Mouse (Mus musculus) urinary bladder, postnatal 14 days (tissue): ENCODE results near the gene P4ha1.
"Not testable (repeated sequence)": the region's sequence is repeated elsewhere in the genome, so short reads cannot be mapped to it uniquely, and the experiment has no call there.

ENCODE experiments used
- DNase-seq: peaks from one replicate; pipeline ENCODE4 v3.0.0; 2021; ENCODE audit warnings: low spot score

Gene P4ha1

DNA sequence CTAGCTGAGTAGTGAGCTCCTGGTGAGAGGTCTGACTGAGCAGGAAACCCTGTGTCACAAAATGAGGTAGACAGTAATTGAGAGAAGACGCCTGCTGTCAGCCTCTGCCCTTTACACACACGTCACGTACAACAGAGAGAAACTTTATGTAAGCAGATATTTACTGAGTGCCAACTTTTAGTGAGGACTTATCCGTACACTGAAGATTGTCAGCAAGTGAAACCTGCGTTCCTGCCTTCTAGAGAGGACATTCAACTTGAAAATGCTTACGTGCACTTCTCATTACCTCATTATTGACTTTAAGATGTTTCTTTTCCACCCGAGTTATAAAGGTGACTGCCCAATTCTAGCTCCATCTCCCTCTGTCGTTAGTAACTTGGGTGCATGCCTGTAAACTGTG lies 45.6 kb downstream of the P4ha1 start:
- no peak for DNase-seq

DNA sequence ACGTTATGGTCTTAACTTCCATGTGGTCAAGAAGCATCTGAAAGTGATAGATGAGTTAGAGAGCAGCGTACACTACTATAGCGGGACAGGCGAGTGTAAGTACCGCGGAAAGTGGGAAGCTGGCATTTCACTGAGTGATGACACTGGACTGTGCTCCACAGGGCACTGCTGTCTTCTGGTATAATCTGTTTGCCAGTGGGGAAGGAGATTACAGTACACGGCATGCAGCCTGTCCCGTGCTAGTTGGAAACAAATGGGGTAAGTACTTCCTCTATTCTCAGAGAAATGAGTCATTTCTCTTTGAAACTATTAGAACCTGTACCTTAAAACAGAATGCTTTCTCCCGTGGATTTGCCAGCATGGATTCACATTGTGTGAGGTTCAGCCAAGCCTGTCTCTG lies 46.3 kb downstream of the P4ha1 start:
- DNase-seq: no peak

DNA sequence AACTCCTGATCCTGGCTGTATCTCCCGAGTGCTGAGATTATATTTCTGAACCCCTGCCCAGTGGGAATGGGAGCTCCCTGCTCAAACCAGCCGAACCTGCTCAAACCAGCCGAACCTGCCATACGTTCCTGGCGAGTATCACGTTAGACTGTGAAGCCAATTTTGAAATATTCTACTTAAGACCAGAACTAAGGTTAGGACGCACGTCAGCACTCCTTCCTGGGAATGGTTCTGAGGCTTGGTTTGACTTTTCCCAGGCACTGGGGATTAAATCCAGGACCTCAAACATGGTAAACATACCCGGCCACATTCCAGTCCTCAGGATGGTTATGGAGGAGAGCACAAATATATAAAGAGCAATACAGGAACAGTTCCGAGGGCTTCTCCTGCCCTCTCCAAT lies 54.8 kb downstream of the P4ha1 start:
- DNase-seq: peak; percentile 55

DNA sequence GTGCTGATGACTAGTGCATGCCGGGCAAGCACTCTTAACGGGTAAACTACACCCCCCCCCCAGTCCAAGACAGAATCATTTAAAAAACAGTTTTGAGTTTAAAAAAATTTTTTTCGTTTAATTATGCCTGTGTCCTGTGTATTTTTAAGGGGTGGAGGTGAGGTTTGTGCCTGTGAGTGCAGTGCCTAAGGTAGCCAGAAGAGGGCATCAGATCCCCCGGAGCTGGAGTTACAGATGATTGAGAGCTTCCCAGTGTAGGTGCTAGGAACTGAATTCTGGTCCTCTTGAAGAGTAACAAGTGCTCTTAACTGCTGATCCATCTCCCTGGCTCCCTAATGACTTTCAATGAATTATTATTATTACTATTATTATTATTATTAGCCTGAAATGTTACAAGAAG lies 55.6 kb downstream of the P4ha1 start:
- no peak for DNase-seq

DNA sequence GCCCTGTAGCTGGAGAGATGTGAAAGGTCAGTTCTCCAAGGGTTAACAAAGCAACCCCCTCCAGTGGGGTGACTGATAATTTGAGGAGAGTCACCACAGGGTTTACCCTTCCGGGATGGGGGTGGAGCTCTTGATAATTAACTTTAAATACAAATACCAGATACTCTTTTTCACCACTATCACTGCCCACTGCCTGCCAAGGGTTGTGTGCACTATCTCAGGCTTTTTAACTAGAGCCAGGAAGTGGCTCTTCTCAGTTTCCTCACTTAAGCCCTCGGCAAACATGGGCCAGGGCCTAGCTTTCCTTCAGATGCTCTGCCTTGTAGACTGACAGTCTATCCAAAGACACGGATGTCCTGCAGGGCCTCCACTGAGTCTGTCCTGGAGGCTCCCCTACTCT lies 56.8 kb downstream of the P4ha1 start:
- no peak for DNase-seq

DNA sequence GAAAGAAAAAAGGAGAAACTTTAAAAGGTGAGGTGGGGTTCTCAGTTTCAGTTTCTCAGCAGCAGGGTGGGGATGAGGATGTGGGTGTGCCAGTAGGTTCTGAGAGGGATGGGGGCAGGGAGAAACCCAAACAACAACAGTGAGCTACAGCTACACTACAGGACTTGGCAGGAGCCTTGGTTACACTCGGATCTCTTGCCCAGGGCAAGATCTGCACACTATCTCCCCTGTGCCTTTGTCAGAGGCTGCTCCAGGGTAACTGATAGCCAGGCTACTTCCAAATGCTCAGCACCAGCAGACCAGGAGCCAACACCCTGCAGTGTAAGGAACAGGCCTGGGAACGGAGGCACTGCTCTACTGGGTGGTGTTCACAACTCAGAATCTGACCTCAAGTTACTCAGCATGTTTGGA lies 57.3 kb downstream of the P4ha1 start:
- no peak for DNase-seq

DNA sequence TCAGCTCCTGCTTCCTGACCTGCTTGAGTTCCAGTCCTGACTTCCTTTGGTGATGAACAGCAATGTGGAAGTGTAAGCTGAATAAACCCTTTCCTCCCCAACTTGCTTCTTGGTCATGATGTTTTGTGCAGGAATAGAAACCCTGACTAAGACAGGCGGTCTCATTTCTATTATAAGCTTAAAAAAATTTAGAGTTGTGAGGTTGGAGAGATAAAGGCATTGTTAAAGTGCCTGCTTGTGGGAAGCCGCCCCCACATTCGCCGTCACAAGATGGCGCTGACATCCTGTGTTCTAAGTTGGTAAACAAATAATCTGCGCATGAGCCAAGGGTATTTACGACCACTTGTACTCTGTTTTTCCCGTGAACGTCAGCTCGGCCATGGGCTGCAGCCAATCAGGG lies 58.5 kb downstream of the P4ha1 start:
- not testable (repeated sequence) for DNase-seq

DNA sequence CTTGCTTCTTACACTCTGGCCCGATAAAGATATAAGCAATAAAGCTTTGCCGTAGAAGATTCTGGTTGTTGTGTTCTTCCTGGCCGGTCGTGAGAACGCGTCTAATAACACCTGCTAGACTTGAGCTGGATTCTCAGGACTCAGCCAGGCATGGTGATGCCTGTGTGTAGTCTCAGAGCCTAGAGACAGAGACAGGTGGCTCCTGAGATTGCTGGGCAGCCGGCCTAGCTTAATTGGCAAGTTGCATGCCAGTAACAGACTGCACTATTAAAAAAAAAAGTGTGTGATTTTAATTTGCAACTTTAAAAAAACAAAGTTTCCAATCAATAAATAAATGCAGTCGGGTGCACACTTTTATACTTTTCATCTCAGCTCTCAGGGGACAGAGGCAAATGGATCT lies 63.9 kb downstream of the P4ha1 start:
- no peak for DNase-seq

DNA sequence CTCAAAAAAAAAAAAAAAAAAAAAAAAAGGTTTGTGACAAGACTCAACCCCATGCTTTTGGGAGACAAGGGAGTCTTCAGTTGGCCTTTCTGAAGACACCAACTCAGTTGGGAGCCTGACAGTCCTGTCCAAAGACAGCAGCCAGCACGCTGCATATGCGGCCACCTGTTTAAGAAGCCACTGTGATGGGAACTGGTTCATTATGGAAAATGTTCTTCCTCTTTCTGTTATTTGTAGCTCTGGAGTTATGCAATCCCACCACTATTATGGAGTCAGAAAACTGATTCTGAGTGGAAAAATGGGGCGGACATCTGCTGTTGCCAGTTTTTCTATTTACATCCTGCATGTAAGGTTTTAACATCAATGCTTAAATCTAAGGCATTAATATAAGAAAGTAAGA lies 66.6 kb downstream of the P4ha1 start:
- DNase-seq: no peak

DNA sequence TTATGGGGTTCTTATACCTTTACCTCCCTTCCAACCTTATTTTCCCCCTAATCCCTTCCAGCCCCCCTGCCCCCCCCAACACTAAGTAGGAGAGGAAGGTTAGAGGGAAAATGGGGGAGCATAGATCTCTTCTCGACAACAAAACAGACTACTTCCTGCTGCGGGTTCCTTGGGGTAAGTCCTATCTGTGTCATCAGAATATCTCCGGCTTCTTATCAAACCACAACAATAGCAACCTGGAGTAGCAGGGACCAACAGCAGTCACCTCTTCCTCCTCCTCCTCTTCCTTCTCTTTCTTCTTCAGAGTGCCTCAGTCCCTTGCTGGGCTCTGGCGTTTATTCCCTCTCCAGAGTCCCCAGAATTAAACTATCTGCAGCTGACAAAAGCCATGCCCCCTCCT lies 68.8 kb downstream of the P4ha1 start:
- DNase-seq: no peak

DNA sequence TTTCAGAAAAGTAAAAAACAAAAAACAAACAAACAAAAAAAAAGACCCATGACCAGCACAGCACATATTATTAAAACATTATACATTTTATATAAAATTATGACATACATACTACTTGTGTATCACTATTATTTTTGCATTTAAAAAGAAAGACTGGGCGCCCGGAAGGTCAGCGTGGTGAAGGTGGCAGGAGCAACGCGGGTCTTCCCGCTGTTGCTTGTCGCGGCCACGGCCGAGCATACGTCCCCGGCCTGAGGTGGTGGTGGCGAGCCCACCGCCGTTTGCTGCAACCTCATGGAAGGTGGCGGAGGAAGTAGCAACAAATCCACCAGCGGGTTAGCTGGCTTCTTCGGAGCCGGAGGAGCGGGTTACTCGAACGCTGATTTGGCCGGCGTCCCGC lies 72.4 kb downstream of the P4ha1 start, which contains the start of gene Gm10273:
Gene Gm10273 (plus strand): TSS at position 172 of the 400 bp plus-strand sequence.
- DNase-seq: not testable (repeated sequence)

DNA sequence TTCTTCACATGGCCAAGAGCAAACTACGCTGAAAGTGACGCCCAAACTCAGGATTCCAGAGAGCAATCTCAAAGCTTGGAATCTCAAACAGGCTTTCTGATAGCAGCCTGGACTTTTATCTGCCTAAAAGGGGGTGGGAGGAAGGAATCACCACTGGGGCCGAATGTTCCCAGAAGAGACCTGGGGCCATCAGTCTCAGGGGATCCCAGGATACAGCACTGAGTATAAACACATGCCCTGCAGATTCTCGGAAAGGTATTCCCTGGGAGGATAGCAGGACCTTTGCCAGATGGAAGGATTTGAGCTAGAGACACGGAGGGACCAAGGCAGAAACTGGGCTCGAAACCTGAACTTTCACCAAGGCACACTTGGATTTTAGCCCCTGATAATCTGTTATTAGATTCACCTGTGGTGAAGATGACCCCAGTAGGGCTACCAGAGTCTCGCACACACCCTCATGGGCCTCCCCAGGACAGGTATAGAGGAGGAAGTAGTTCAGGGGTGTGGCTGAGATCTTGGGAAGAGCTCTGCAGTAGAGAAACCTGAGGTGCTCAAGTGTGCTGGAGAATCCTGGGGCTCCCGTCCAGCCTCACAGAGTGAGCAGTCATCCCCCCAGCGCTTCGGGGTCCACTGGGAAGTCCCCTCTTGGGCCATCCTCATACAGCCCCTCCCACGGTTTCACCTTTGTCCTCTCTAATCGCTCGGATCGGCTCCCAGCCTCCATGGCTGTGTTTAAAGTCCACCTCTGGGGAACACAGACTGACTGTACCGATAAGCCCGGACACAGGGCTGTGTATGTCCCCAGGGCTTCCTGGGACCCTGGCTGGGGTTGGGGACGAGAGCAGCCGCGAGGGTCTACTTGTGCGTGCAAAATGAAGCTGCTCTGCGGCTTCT lies 80.0 kb downstream of the P4ha1 start, which contains the start of gene Pla2g12b:
Gene Pla2g12b (plus strand): TSS at position 762 of the 894 bp plus-strand sequence.
- no peak for DNase-seq

DNA sequence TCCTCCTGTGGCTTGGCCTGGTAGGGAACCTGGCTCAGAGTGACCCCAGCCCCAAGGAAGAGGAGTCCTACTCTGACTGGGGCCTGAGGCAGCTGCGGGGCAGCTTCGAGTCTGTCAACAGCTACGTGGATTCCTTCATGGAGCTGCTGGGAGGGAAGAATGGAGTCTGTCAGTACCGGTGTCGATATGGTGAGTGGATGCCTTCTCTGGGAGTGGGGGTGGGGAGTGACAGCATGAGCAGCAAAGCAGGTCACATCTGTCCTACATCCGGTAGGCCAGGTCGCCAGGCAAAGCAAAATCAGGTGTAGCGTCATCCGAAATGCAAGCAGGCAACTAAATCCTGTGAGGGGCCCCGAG lies 80.7 kb downstream of the P4ha1 start:
- no peak for DNase-seq

DNA sequence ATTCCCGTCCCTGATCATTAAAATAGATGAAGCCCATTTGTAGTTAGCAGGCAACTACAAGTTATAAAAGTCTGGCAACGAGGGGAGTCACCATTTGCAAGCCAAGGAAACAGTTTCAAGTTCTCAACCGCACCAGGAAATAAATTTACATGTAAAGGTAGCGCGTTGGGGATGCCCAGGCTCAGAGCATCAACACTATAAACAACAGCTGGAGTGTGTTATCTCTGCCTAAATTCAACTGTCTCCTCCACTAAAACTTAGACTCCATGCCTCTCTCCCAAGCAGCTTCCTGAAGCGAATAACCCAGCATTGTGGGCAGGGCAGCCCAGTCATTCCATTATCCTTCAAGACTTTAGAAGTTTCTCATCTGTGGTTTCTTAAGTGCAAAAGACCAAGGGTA lies 85.4 kb downstream of the P4ha1 start:
- DNase-seq: no peak

DNA sequence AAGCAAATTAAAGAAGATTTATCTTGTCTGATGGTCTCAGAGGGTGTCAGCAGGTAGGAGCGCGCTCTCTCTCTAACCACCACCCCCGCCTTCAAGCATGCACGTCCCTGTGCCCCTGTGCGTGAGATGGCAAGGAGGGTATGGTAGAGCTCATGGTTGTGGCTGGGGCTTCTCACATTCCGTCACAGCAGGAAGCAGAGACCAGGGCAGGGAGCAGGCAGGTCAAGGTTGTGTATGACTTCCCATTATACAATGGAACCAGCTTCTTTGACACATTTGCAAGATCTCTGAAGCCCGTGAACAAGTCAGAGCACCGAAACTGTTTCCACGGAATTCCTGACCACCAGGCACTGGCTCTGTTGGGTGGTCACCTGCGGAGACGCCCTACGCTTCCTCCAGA lies 87.2 kb downstream of the P4ha1 start:
- DNase-seq: no peak

DNA sequence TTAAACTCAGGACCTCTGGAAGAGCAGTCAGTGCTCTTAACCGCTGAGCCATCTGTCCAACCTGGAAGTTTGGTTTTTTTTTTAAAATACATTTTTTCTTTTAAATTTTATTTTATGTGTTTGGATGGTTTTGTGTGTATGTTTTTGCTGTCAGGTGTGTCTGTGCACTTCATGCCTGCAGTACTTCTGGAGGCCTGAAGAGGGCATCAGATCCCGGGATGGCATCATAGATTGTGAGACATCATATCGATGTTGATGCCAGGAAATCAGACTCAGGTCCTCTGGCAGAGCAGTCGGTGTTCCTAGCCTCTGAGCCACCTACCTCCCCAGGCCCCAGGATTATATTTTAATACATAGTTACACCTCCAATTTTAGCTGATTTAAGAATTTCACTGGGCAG lies 90.6 kb downstream of the P4ha1 start:
- DNase-seq: no peak

DNA sequence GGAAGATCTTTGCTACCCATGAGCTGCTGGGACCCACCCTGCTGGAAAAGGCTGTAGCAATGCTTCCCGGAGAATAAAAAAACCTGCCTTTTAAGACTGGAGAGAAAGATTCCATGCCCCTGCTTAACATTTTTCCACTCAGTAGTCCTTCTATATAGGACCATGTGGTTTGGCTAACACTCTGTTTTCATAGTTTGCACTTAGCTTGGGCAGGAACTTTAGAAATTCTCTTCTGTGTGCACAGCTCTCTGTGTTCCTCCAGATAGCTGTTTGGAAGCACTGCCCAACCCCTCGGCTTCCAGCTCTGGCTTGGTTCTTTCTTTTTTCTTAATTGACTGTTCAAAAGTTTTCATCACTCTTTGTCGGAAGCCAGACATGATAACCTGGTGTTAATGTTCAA lies 93.5 kb downstream of the P4ha1 start:
- no peak for DNase-seq

DNA sequence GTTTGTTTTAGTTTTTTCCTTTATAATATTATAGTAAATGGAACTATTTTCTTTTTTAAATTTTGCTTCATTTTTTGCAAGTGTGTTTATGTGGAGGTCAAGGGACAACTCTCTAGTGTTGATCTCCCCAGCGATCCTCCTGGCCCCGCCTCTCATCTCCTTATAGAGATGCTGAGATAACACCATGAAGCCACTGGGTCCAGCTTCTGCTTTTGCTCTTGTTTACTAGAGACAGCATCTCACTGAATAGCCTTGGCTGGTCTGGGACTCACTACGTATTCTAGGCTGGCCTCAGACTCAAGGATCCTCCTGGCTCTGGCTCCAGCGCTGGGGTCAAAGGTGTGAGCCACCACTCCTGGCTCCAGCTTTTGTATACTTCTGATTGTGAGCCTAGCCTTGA lies 96.4 kb downstream of the P4ha1 start:
- no peak for DNase-seq
